Mouse (Mus musculus): ENCODE results near the gene Fkbp15.

DNA sequence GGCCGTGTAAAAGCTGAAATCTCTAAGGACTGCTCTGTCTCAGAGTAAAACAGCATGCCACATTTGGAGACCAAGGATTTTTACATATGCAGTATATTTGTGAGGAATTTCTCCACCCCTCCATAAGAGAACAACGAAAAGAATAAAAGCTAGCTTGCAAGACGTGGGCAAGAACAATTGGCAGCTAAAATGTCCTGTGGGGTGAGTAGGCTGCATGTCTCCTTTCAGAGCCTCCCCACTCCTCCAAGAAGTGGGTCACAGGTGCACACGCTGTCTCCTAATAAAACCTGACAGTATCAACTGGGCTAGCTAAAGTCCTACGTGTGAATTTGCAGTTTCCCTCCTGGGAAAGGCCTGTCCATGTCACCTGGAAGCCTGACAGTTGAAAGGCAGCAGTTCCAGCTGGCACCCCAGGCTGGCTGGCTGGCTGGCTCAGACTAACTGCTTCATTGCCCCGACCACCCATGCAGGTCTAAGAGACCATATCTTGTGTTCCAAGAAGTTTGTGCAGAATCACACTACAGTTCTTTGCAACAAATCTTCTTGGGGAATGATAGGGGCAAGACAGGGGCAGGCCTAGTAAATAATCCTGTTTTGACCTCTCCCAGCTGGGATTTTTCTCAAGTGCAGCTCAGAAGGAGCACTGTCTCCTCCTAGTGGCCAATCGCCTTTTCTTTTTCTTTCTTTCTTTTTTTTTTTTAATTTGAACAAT is 97.1 kb downstream of the Fkbp15 start:
- no peak for TF ChIP-seq POLR2A (IDR thresholded peaks at IDR 0.05; ENCODE audit: insufficient read depth, low read depth, low read length)
- TF ChIP-seq CTCF (IDR thresholded peaks at IDR 0.05): peak; percentile 61
- TF ChIP-seq EP300 (IDR thresholded peaks at IDR 0.05; ENCODE audit: insufficient read depth, low read depth, low read length): no peak
